Mouse (Mus musculus): ENCODE measurements around the gene Ube2g2. TPM values are rescaled to one million over a fixed set of nuclear protein-coding genes. Genes with fewer than 3 reads are reported as not detected.
A peak's percentile ranks its signal among the peaks of the same experiment; 100 is the strongest.
"Not testable (repeated sequence)": the region's sequence is repeated elsewhere in the genome, so short reads cannot be mapped to it uniquely, and the experiment has no call there.

Ube2g2 gene
- polyA plus RNA-seq, 1 experiment, result 47.8 TPM

- no peak for DNase-seq (ENCODE audit: low read depth)
Observed at GRCm38 (mm10) chr10:77645571-77645970, 23.5 kb downstream of the Ube2g2 start.

GRCm38 (mm10) chr10:77647461-77647860, 25.4 kb downstream of the Ube2g2 start:
- no peak for DNase-seq (ENCODE audit: low read depth)

GRCm38 (mm10) chr10:77647901-77648300, 25.8 kb downstream of the Ube2g2 start:
- no peak for DNase-seq (ENCODE audit: low read depth)

DNA sequence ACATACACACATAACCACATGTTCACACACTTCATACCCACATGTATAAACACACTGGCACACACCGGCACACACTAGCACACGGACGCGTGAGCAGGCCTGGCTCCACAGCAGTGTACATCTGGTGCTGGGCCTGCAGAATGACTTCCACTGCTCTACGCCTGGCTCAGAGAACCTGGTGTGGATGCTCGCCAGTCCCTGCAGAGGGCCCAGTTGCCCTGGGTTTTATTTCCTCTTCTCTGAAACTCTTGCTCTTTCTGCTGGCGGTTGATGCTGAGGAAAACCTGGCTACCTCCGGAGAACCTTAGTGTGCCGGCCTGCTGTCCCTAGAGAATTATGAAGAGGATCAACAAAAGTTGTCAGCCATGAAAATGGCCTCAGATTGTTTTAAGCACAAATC, 30.0 kb downstream of the Ube2g2 start:
- no peak for DNase-seq (ENCODE audit: low read depth)

DNA sequence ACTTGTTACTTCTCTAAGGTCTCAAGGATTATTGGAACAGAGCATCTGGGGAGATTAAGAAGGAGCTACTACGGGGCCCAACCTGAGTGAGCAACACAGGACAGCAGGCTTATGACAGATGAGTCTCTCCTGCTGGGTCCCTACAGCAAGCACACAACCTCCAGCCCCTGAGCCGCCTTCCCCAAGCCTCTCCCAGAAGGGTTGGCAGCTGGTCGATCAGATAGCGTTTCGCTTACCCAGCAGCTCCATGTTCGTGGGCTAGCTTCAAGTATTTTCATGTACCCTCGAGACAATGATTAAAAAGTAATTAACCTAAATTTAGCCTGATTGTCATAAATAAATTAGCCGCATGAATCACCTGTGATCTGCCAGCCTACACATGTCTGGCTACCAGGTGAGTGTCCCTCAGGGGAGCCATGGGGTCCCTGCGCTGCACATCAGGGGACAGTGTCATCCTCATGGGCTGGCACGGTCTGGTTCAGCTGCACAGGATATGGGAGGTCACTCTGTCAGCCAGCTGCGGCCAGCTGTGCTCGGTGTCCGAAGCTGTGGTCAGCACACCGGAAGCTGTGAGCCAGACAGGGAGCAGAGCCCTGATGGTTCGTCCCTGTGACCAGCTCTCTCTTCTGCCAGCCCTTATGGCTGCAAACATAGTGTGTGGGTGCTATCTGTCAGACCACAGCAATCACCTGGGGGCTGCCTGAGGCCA, 36.4 kb downstream of the Ube2g2 start:
- DNase-seq (ENCODE audit: low read depth), result no peak

DNA sequence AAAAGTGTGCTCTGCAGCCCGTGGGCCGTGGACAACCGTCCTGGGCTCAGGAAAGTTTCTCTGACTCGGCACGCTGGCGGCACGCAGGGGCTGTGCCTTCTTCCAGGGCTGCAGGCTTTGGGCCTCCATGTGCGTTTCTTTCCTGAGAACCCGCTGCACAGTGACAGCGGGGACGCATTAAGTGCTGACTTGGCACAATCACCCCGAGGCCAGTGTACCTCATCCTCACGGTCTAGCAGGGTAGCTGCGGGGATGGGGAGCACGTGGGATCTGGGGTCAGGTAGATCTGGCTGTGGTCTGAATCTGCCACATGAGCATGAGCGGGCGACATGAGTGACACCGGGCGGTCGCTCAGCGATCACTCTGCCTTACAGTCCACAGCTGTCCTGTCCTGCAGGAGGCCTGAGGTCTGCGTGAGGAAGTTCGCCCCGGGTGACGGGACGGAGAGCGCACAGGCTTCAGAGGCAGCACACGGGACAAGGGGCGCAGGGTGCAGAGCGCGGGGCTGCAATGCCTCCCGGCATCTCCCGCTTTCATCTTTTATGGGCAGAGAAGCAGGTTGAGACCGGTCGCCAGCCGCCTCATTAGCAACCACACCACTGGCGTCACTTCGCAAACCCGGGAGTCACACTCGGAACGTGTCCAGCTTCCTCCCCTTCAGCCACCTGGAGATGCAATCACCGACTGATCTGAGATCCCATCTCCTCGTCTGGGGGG, 42.0 kb downstream of the Ube2g2 start:
- no peak for DNase-seq (ENCODE audit: low read depth)

DNA sequence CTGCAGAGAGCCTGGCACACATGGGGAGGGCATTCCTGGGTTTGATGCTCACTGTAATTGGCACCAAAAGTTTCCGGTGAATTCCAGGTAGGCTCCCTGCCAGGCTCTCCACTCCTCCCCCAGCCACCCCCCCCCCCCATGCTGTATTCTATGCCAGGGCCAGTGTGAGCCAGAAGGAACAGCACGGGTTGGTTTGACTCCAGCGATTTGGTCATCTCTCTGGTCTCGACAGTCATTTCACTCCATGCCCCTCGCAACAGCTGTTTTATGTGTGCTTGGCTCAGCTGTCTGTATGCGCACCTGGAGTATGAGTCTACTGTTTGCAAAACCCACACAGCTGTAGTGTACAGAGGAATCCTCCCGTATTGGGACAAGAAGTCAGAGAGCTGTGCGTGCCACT, 44.3 kb downstream of the Ube2g2 start:
- peak; percentile 65 for DNase-seq (ENCODE audit: low read depth)

GRCm38 (mm10) chr10:77667402-77667801, 45.3 kb downstream of the Ube2g2 start:
- DNase-seq (ENCODE audit: low read depth), result no peak

DNA sequence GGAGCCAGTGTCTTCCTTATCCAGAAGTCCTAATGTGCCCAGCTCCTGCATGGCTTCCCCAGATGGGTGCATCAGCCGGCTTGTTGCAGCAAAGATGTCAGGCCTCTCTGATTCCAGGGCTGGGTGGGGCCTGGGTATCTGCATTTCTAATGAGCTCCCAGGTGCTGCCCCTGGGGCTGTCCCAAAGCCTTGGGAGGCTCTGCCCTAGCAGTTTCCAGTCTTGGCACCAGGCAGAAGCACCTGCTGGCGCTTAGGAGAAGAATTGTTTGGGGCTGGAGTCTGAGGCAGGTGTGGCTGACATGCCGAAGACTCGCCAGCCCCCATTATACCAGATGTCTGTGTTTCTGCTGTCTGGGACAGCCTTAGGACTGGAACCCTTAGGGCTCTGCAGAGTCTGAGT, 48.6 kb downstream of the Ube2g2 start:
- DNase-seq (ENCODE audit: low read depth), result no peak

DNA sequence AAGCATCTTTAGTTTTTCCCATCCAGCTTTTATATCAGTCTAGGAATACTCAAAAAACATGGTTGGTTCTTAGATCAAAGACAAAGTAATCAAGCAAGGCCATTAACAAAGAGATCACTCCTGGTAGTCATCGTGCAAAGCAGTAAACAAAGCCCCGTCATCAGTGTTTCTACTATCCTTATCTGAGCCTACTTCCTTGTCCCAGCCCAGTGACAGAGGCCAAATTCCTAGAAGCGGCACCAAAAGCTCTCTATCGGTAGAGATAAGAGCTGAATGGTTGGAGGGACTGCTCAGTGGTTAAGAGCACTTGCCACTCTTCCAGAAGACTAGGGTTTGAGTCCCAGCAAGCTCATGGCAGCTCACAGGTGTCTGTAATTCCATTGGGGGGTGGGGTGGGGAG, 49.4 kb downstream of the Ube2g2 start:
- no peak for DNase-seq (ENCODE audit: low read depth)

- DNase-seq (ENCODE audit: low read depth), result no peak
Observed at GRCm38 (mm10) chr10:77673765-77674164, 51.7 kb downstream of the Ube2g2 start.

GRCm38 (mm10) chr10:77677562-77677961, 55.5 kb downstream of the Ube2g2 start:
- DNase-seq (ENCODE audit: low read depth), result no peak

DNA sequence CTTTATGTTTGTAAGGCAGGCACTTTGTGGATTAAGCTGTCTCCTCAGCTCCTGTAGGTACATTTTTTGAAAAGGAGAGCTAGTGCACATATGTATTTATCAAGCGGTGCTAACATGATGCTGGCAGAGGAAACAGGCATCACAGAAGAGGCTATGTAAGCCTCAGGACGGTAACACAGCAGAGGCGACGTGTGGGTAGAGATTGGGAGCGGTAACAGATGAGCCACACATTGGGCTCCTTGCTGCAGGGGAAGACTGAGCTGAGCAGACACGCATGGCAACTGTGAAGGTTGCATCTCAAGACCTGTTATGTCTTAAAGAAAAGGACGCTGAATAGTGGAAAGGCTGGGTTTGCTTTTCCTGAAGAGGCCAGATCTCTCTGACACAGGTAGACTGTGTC, 60.9 kb downstream of the Ube2g2 start:
- DNase-seq (ENCODE audit: low read depth), result no peak

DNA sequence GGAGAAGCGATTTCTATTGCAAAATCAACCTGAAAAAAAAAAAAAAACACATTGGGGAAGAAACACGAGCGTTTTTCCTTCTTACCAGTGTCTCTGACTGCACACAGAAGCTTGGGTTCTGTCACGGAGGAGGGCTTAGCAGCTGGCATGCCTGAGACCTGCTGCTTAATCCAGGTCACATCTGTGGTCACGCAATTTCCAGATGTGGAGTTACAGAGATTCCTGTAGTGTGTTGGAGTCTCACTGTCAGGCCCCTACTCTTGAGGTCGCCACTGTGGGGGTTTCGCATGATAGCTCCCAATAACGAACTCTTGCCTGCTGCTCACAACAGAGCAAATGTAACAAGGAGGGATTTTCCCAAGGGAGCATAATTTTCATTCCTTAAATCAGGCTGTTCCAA, 62.1 kb downstream of the Ube2g2 start:
- no peak for DNase-seq (ENCODE audit: low read depth)

DNA sequence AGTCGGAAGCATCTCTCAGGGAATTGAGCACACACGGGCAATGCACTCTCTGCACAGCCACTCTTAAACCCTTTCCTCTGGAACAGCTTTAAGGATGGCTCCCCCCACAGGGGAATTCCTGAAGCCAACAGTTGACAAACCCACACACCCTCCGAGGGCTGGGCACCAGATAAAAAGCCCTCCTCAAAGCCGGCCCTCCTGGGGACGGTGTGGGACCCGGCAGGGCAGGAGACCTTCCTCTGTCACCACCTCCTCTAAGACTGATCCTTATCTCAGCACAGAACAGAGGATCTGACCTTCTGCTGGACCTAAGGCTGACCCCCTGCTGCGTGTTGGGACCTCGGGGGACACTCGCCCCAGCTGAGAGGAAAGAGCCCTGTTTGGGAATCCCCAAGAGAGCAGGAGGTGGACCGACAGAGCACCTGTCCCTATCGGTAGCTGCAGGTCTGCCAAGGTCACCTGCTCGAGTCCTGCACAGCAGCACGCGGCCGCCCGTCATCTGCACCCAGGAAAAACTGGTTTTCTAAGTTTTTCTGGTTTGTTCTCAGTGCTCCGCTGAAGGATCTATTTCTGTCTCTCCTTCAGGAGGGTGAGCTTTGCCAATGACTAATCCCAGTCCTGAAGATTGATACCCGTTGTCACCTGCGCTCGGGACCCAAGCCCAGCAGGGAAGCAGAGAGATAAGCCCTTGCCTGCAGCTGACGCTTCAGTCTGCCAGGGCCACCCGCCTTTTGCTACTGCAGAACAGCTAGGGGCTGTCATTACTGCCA, 64.0 kb downstream of the Ube2g2 start, which contains the start of gene Tspear:
TSS of gene Tspear (plus strand) at position 675 of the 770 bp plus-strand sequence.
- DNase-seq (ENCODE audit: low read depth), result peak; percentile 45

DNA sequence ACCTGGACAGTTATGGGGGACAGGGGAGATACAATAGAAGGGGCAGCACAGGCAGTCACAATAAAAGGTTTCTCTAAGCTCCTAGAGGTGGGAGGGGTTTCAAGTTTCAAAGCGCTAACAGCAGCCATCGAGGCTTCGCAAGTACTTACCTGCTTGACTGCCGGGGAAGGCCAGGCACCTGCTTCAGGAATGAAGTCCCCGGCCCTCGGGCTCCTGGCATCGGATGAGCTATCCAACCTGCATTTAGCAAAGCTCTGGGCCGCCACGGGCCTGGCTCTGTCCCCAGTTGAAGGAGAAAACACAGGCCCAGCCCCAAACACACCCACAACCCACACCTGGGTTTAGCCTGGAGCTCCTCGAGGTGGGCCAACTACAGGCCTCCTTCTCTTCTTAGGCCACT, 64.9 kb downstream of the Ube2g2 start:
- DNase-seq (ENCODE audit: low read depth), result peak; percentile 49

DNA sequence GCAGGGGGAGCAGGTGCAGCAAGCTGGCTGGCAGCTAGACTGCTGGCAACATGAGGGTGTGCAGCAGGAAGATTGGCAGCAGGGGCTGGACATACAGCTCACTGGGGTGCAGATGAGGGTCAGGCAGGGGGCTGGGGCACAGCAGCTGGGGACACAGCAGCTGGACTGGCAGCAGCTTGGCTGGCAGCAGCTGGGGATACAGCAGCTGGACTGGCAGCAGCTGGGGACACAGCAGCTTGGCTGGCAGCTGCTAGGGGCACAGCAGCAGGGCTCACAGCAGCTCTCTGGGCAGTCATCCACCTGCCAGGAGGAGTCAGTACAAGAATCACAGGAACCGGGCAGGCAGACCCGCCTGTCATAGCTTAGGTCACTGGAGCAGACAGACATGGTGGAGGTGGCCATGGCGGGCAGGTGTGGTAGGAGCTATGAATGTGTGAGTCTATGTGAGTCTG, 68.3 kb downstream of the Ube2g2 start, which contains the start of gene Gm19402:
TSS of gene Gm19402 (minus strand) at position 402 of the 452 bp plus-strand sequence.
- DNase-seq (ENCODE audit: low read depth), result not testable (repeated sequence)

Other genes starting within 250 kb of the Ube2g2 start
- gene Adarb1, start 204.0 kb upstream of the Ube2g2 start, polyA plus RNA-seq (2012; rRNA removed), result 11.0 and 12.7 TPM in 2 replicates
- 20.2 and 21.9 TPM in 2 replicates for gene Fam207a, start 106.5 kb upstream of the Ube2g2 start, polyA plus RNA-seq (2012; rRNA removed)
- gene Itgb2, start 92.0 kb upstream of the Ube2g2 start, polyA plus RNA-seq (2012; rRNA removed), result 17.9 and 21.8 TPM in 2 replicates
- gene Pttg1ip, start 40.6 kb upstream of the Ube2g2 start, polyA plus RNA-seq (2012; rRNA removed), result 203 and 244 TPM in 2 replicates
- 270 and 286 TPM in 2 replicates for gene Sumo3, start 16.2 kb upstream of the Ube2g2 start, polyA plus RNA-seq (2012; rRNA removed)
- 0.75 TPM in 1 of 2 replicates, not detected in the other for gene Gm49325, start 16.1 kb upstream of the Ube2g2 start, polyA plus RNA-seq (2012; rRNA removed)
- gene Tspear, start 64.3 kb downstream of the Ube2g2 start, polyA plus RNA-seq (2012; rRNA removed), result 0.54 and 1.1 TPM in 2 replicates
- gene Gm19402, start 68.5 kb downstream of the Ube2g2 start, polyA plus RNA-seq (2012; rRNA removed), result not detected in 2 replicates
- gene Gm9508, start 75.0 kb downstream of the Ube2g2 start, polyA plus RNA-seq (2012; rRNA removed), result not detected in 2 replicates
- gene Gm10272, start 84.4 kb downstream of the Ube2g2 start, polyA plus RNA-seq (2012; rRNA removed), result not detected in 2 replicates
- gene Gm10024, start 89.2 kb downstream of the Ube2g2 start, polyA plus RNA-seq (2012; rRNA removed), result not detected in 2 replicates
- gene Gm10142, start 93.5 kb downstream of the Ube2g2 start, polyA plus RNA-seq (2012; rRNA removed), result not detected in 2 replicates
- gene Krtap12-1, start 98.3 kb downstream of the Ube2g2 start, polyA plus RNA-seq (2012; rRNA removed), result not detected in 2 replicates
- gene Gm10100, start 104.2 kb downstream of the Ube2g2 start, polyA plus RNA-seq (2012; rRNA removed), result not detected in 2 replicates
- gene Gm18596, start 120.4 kb downstream of the Ube2g2 start, polyA plus RNA-seq (2012; rRNA removed), result not detected in 2 replicates
- not detected in 2 replicates for gene Gm9736, start 129.1 kb downstream of the Ube2g2 start, polyA plus RNA-seq (2012; rRNA removed)
- gene Gm3233, start 137.4 kb downstream of the Ube2g2 start, polyA plus RNA-seq (2012; rRNA removed), result not detected in 2 replicates
- not detected in 2 replicates for gene Gm3238, start 149.1 kb downstream of the Ube2g2 start, polyA plus RNA-seq (2012; rRNA removed)
- not detected in 2 replicates for gene Gm7138, start 154.7 kb downstream of the Ube2g2 start, polyA plus RNA-seq (2012; rRNA removed)
- not detected in 2 replicates for gene Gm3250, start 160.3 kb downstream of the Ube2g2 start, polyA plus RNA-seq (2012; rRNA removed)
- gene Gm7137, start 165.9 kb downstream of the Ube2g2 start, polyA plus RNA-seq (2012; rRNA removed), result not detected in 2 replicates
- not detected in 2 replicates for gene Gm9639, start 172.8 kb downstream of the Ube2g2 start, polyA plus RNA-seq (2012; rRNA removed)
- not detected in 2 replicates for gene Gm19668, start 176.9 kb downstream of the Ube2g2 start, polyA plus RNA-seq (2012; rRNA removed)
- not detected in 2 replicates for gene Gm9507, start 189.6 kb downstream of the Ube2g2 start, polyA plus RNA-seq (2012; rRNA removed)
- gene Gm2696, start 192.4 kb downstream of the Ube2g2 start, polyA plus RNA-seq (2012; rRNA removed), result not detected in 2 replicates
- gene Krtap10-4, start 204.8 kb downstream of the Ube2g2 start, polyA plus RNA-seq (2012; rRNA removed), result not detected in 2 replicates
- 0.11 TPM in 1 of 2 replicates, not detected in the other for gene Krtap10-10, start 213.7 kb downstream of the Ube2g2 start, polyA plus RNA-seq (2012; rRNA removed)
- not detected in 2 replicates for gene Gm36176, start 224.5 kb downstream of the Ube2g2 start, polyA plus RNA-seq (2012; rRNA removed)
- not detected in 2 replicates for gene Gm10318, start 230.6 kb downstream of the Ube2g2 start, polyA plus RNA-seq (2012; rRNA removed)
- gene Gm3285, start 239.7 kb downstream of the Ube2g2 start, polyA plus RNA-seq (2012; rRNA removed), result not detected in 2 replicates